Mouse (Mus musculus) lung, embryonic 16.5 days (tissue): ENCODE data around the gene Rflna. TPM values are rescaled to one million over a fixed set of nuclear protein-coding genes. Genes with fewer than 3 reads are reported as not detected.

Experiments used
- ATAC-seq: fragments of 200-750 bp; cut with Nextera tagmentation; 2 replicates; pipeline ENCODE4 v1.8.0; 2017; ENCODE audit warnings: low read depth, mild to moderate bottlenecking, moderate library complexity
- H3K27ac ChIP-seq: fragments of 300-500 bp; sonication (generic); 2 replicates; pipeline ENCODE4 v1.5.1; 2014; ENCODE audit warnings: mild to moderate bottlenecking, control low read depth, low read length
- H3K27me3 ChIP-seq: fragments of 300-500 bp; sonication (generic); 2 replicates; pipeline ENCODE4 v1.6.1; 2014; ENCODE audit warnings: low read depth, low read length, mixed read lengths; ENCODE audit not compliant: control insufficient read depth, insufficient read depth
- H3K36me3 ChIP-seq: fragments of 300-500 bp; sonication (generic); 2 replicates; pipeline ENCODE4 v1.6.1; 2014; ENCODE audit warnings: low read length; ENCODE audit not compliant: control insufficient read depth, insufficient read depth
- H3K4me1 ChIP-seq: fragments of 300-500 bp; sonication (generic); replicated peaks from 2 replicates; pipeline ENCODE4 v1.6.1; 2014; ENCODE audit warnings: low read length, mixed read lengths; ENCODE audit not compliant: control insufficient read depth, insufficient read depth
- H3K4me2 ChIP-seq: fragments of 300-500 bp; sonication (generic); 2 replicates; pipeline ENCODE4 v1.6.1; 2014; ENCODE audit warnings: low read depth, low read length, control low read depth
- H3K4me3 ChIP-seq: fragments of 300-500 bp; sonication (generic); 2 replicates; pipeline ENCODE4 v1.5.1; 2014; ENCODE audit warnings: mild to moderate bottlenecking, low read length, control low read depth
- H3K9ac ChIP-seq: fragments of 300-500 bp; sonication (generic); 2 replicates; pipeline ENCODE4 v1.6.1; 2014; ENCODE audit warnings: low read length, control low read depth
- H3K9me3 ChIP-seq: fragments of 300-500 bp; sonication (generic); 2 replicates; pipeline ENCODE4 v1.6.1; 2016; ENCODE audit warnings: low read length; ENCODE audit not compliant: control insufficient read depth
- WGBS: fragments of 180-500 bp; shearing (Covaris S2); extraction: QIAGEN DNeasy Blood & Tissue Kit; methylation state at CpG from one replicate; pipeline ENCODE4 v1.1.7; 2014; 5-methylcytosine and 5-hydroxymethylcytosine counted together
- polyA plus RNA-seq: library from polyadenylated mRNA; unstranded; fragments of >200 nt; fragmentation: Nextera tagmentation; extraction: Ambion mirVana; gene quantifications from 2 replicates; pipeline ENCODE4 v1.2.1, GENCODE M21; 2015

Rflna gene
- polyA plus RNA-seq, result 6.7 and 6.8 TPM in 2 replicates

- 2% methylated on average over 40 of the region's 41 CpGs for WGBS
- ATAC-seq, result peak; percentile 82
- Histone ChIP-seq H3K4me3 (peak within 1 kb of the TSS; percentile 51), H3K27me3 (peaks cover 7% of the 10 kb centered on the region; the same call in 1 of the 2 replicates), H3K36me3 (no peaks in the 10 kb centered on the region), H3K4me2 (peak within 1 kb of the TSS; percentile 77), H3K27ac (no peak within 1 kb of the TSS), H3K4me1 (peaks cover 33% of the 10 kb centered on the region), H3K9me3 (no peaks in the 10 kb centered on the region), H3K9ac (peak within 1 kb of the TSS; percentile 63)
Observed at GRCm38 (mm10) chr5:125002969-125003872, at the start of gene Rflna. Gene Rflna, plus strand, starts transcription at chr5:125003221.

GRCm38 (mm10) chr5:124954404-124955305, 48.4 kb upstream of the Rflna start:
- WGBS, result 55% methylated on average over 8 of the region's 8 CpGs
- Histone ChIP-seq H3K9me3 (peaks cover 7% of the 10 kb centered on the region), H3K36me3 (no peaks in the 10 kb centered on the region; the same call in 1 of the 2 replicates), H3K4me2 (no peak overlapping the region), H3K9ac (no peak overlapping the region), H3K27ac (no peak overlapping the region), H3K4me3 (no peak overlapping the region), H3K4me1 (peaks cover 7% of the 10 kb centered on the region), H3K27me3 (no peaks in the 10 kb centered on the region)
- ATAC-seq, result peak; percentile 24; the same call in 1 of the 2 replicates

- ATAC-seq, result no peak
Observed at GRCm38 (mm10) chr5:124957491-124957890, 45.5 kb upstream of the Rflna start.

GRCm38 (mm10) chr5:124959099-124959498, 43.9 kb upstream of the Rflna start:
- WGBS, result 97% methylated on average over 4 of the region's 4 CpGs

More at GRCm38 (mm10) chr5:124957491-124957890, 45.5 kb upstream of the Rflna start:
- no peaks in the 10 kb centered on the region for H3K27me3 ChIP-seq
- H3K4me1 ChIP-seq, result peaks cover 24% of the 10 kb centered on the region
- 70% methylated on average over 5 of the region's 5 CpGs for whole genome bisulfite sequencing
- no peaks in the 10 kb centered on the region; the same call in 1 of the 2 replicates for H3K36me3 ChIP-seq
- no peak overlapping the region for H3K4me2 ChIP-seq
- H3K27ac ChIP-seq, result no peak overlapping the region
- peaks cover 6% of the 10 kb centered on the region for H3K9me3 ChIP-seq
- H3K9ac ChIP-seq, result no peak overlapping the region
- H3K4me3 ChIP-seq, result no peak overlapping the region

GRCm38 (mm10) chr5:124960131-124960901, 42.7 kb upstream of the Rflna start:
- Histone ChIP-seq H3K27ac (peak overlapping the region; percentile 74), H3K4me2 (peak overlapping the region; percentile 41), H3K36me3 (no peaks in the 10 kb centered on the region; the same call in 1 of the 2 replicates), H3K4me1 (peaks cover 37% of the 10 kb centered on the region), H3K4me3 (no peak overlapping the region), H3K9me3 (peaks cover 6% of the 10 kb centered on the region), H3K27me3 (no peaks in the 10 kb centered on the region), H3K9ac (peak overlapping the region; percentile 27)
- peak; percentile 77 for ATAC-seq
- 8% methylated on average over 18 of the region's 18 CpGs for WGBS

More at GRCm38 (mm10) chr5:124959099-124959498, 43.9 kb upstream of the Rflna start:
- no peak overlapping the region for H3K4me3 ChIP-seq
- H3K27me3 ChIP-seq, result no peaks in the 10 kb centered on the region
- peaks cover 6% of the 10 kb centered on the region for H3K9me3 ChIP-seq
- no peak overlapping the region for H3K27ac ChIP-seq
- no peak overlapping the region for H3K9ac ChIP-seq
- no peak for ATAC-seq
- peaks cover 39% of the 10 kb centered on the region for H3K4me1 ChIP-seq
- no peaks in the 10 kb centered on the region; the same call in 1 of the 2 replicates for H3K36me3 ChIP-seq
- no peak overlapping the region for H3K4me2 ChIP-seq

- peaks cover 6% of the 10 kb centered on the region for H3K9me3 ChIP-seq
- no peaks in the 10 kb centered on the region for H3K27me3 ChIP-seq
- H3K27ac ChIP-seq, result no peak overlapping the region
- no peak for ATAC-seq
- no peak overlapping the region for H3K4me3 ChIP-seq
- no peaks in the 10 kb centered on the region; the same call in 1 of the 2 replicates for H3K36me3 ChIP-seq
- H3K9ac ChIP-seq, result no peak overlapping the region
- H3K4me2 ChIP-seq, result no peak overlapping the region
- WGBS, result 63% methylated on average over 8 of the region's 8 CpGs
- peaks cover 37% of the 10 kb centered on the region for H3K4me1 ChIP-seq
Observed at GRCm38 (mm10) chr5:124961433-124961832, 41.6 kb upstream of the Rflna start.

GRCm38 (mm10) chr5:124962761-124963160, 40.3 kb upstream of the Rflna start:
- Histone ChIP-seq H3K36me3 (no peaks in the 10 kb centered on the region; the same call in 1 of the 2 replicates), H3K9me3 (peaks cover 6% of the 10 kb centered on the region), H3K4me1 (peaks cover 42% of the 10 kb centered on the region), H3K4me3 (no peak overlapping the region), H3K4me2 (no peak overlapping the region), H3K27ac (peak overlapping the region; percentile 87; the same call in 1 of the 2 replicates), H3K9ac (0 out of 2 replicates have a peak overlapping the region, but pooled peaks have one; percentile 12), H3K27me3 (no peaks in the 10 kb centered on the region)
- 29% methylated on average over 7 of the region's 7 CpGs for WGBS
- ATAC-seq, result 0 out of 2 replicates have a peak, but pooled peaks have one; percentile 13
